Mouse (Mus musculus) stomach, postnatal 0 days (tissue): Measurements from ENCODE around the gene Utp4. TPM values are rescaled to one million over a fixed set of nuclear protein-coding genes. Genes with fewer than 3 reads are reported as not detected.

Experiments
- ATAC-seq: fragments of 200-750 bp; cut with Nextera tagmentation; 2 replicates; pipeline ENCODE4 v1.8.0; 2017; ENCODE audit not compliant: low FRiP score, low TSS enrichment
- DNase-seq: peaks from one replicate; pipeline ENCODE4 v3.0.0-alpha.2; 2016; ENCODE audit warnings: low spot score
- H3K27ac ChIP-seq: fragments of 300-500 bp; sonication (generic); replicated peaks from 2 replicates; pipeline ENCODE4 v1.5.1; 2014; ENCODE audit warnings: mild to moderate bottlenecking, control low read depth
- H3K27me3 ChIP-seq: fragments of 300-500 bp; sonication (generic); 2 replicates; pipeline ENCODE4 v1.6.1; 2014; ENCODE audit warnings: low read length; ENCODE audit not compliant: control insufficient read depth, insufficient read depth
- H3K36me3 ChIP-seq: fragments of 300-500 bp; sonication (generic); 2 replicates; pipeline ENCODE4 v1.6.1; 2014; ENCODE audit warnings: low read length, mixed read lengths; ENCODE audit not compliant: control insufficient read depth, insufficient read depth
- H3K4me1 ChIP-seq: fragments of 300-500 bp; sonication (generic); replicated peaks from 2 replicates; pipeline ENCODE4 v1.6.1; 2014; ENCODE audit warnings: antibody characterized with exemption; ENCODE audit not compliant: control insufficient read depth, insufficient read depth
- H3K4me2 ChIP-seq: fragments of 300-500 bp; sonication (generic); replicated peaks from 2 replicates; pipeline ENCODE4 v1.6.1; 2014; ENCODE audit warnings: low read depth, mild to moderate bottlenecking, control low read depth, moderate library complexity
- H3K4me3 ChIP-seq: fragments of 300-500 bp; sonication (generic); 2 replicates; pipeline ENCODE4 v1.5.1; 2014; ENCODE audit warnings: low read depth, low read length, control low read depth
- H3K9ac ChIP-seq: fragments of 300-500 bp; sonication (generic); 2 replicates; pipeline ENCODE4 v1.6.1; 2014; ENCODE audit warnings: mild to moderate bottlenecking, low read length, control low read depth, mixed read lengths
- H3K9me3 ChIP-seq: fragments of 300-500 bp; sonication (generic); 2 replicates; pipeline ENCODE4 v1.6.1; 2016; ENCODE audit warnings: low read length; ENCODE audit not compliant: control insufficient read depth
- CTCF ChIP-seq: IDR thresholded peaks from 2 replicates; pipeline ENCODE4 v1.5.1; 2016; ENCODE audit warnings: antibody characterized with exemption, low read depth, mild to moderate bottlenecking, moderate library complexity
- EP300 ChIP-seq: optimal IDR thresholded peaks from 2 replicates; pipeline ENCODE3; 2016; ENCODE audit warnings: antibody characterized with exemption
- WGBS: fragments of 180-500 bp; shearing (Covaris S2); extraction: QIAGEN DNeasy Blood & Tissue Kit; methylation state at CpG from one replicate; pipeline ENCODE4 v1.1.7; 2014; 5-methylcytosine and 5-hydroxymethylcytosine counted together
- polyA plus RNA-seq: library from polyadenylated mRNA; unstranded; fragments of >200 nt; fragmentation: Nextera tagmentation; extraction: Ambion mirVana; gene quantifications from 2 replicates; pipeline ENCODE4 v1.2.1, GENCODE M21; 2015

Utp4 gene
- polyA plus RNA-seq: 30.4 and 33.7 TPM in 2 replicates

DNA sequence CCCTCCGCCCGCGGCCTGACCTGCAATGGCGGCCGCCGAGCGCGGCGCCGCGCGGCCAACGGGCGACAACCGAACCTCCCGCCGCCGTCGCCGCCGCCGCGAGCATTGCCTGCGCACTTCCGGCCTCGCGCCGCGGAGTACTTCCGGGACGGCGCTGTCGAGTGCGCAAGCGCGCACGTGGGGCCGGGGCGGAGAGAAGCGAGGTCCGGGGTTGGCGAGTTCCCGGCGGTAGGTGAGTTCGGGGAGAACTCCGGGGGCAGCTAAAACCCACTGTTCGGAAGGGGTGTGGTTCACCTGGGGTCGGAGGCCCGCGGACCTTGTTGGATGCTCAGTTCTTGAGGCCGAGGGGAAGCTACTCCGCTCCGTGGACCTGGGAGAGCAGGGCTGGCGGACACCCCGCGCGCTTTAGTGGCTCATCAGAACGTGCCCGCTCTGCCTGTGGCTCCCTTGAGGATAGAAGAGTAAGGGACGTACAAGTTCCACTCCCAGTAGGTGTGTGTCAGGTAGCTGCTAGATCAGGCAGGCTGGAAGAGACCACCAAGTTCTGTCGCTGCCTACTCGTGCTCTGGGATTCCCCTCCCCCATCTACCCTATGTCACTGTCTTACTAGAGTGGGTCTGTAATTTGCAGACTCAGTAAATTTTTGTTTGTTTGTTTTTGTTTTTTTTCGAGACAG, at the start of gene Utp4:
Utp4 (plus strand) TSS at position 156 of the 676 bp plus-strand sequence.
- Histone ChIP-seq H3K27me3 (no peaks in the 10 kb centered on the region), H3K4me1 (no peaks in the 10 kb centered on the region), H3K4me3 (peak within 1 kb of the TSS; percentile 95), H3K9me3 (no peaks in the 10 kb centered on the region), H3K9ac (peak within 1 kb of the TSS; percentile 95), H3K36me3 (0 out of 2 replicates have a peak, but pooled peaks cover 2% of the 10 kb centered on the region), H3K4me2 (peak within 1 kb of the TSS; percentile 83), H3K27ac (peak within 1 kb of the TSS; percentile 96)
- peak; percentile 90 for DNase-seq
- peak; percentile 96 for ATAC-seq
- under 1% methylated on average over 55 of the region's 63 CpGs for WGBS
- TF ChIP-seq EP300 (no peak), CTCF (no peak)

- ATAC-seq (no peak), DNase-seq (no peak)
- no peaks in the 10 kb centered on the region for H3K4me1 ChIP-seq
- TF ChIP-seq EP300: no peak
- no peak for TF ChIP-seq CTCF
- no peak overlapping the region for H3K27ac ChIP-seq
- no peaks in the 10 kb centered on the region for H3K36me3 ChIP-seq
- 80% methylated on average over 10 of the region's 10 CpGs for WGBS
- no peaks in the 10 kb centered on the region for H3K9me3 ChIP-seq
- no peak overlapping the region for H3K4me3 ChIP-seq
- no peak overlapping the region for H3K4me2 ChIP-seq
- no peaks in the 10 kb centered on the region for H3K27me3 ChIP-seq
- no peak overlapping the region for H3K9ac ChIP-seq
Observed at GRCm38 (mm10) chr8:106850034-106850433, 43.4 kb upstream of the Utp4 start.

DNA sequence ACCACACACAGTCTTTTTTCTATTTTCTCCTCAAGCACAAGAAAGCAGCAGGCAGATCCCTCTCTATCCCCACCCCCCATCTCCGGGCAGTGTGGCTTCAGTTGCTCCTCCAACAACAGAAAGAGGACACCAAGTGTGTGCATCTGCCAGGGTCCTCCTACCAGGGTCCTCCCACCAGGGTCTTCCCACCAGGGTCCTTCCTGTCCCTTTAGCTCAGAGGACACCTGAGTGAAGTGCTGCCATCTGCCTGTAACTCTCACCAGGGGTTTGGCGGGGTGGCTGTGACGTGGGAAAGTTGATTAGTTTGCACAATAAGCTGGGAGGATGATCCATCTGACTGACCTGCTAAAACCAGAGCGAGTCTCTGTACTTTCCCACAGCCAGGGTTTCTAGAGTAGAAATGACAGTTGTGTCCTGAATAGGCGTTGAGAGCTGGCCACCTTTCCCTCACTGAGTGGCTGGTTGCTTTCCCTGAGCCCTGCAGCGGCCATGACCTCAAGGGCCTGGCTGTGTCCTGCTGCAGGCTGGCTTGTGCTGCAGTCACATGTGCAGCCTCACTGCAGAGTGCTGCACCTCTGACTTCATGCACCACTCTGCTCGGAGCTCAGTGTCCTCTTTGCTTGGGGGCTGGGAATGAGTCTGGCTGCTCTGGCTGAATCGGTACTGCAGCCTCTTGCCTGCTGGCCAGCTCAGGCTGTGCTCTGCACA, 38.7 kb upstream of the Utp4 start:
- Histone ChIP-seq H3K27me3 (no peaks in the 10 kb centered on the region), H3K9me3 (no peaks in the 10 kb centered on the region), H3K4me1 (no peaks in the 10 kb centered on the region), H3K4me2 (no peak overlapping the region), H3K36me3 (no peaks in the 10 kb centered on the region), H3K27ac (no peak overlapping the region), H3K9ac (no peak overlapping the region), H3K4me3 (no peak overlapping the region)
- TF ChIP-seq EP300: no peak
- TF ChIP-seq CTCF: peak; percentile 30
- no peak for DNase-seq
- WGBS: 56% methylated on average over 8 of the region's 8 CpGs
- ATAC-seq: 0 out of 2 replicates have a peak, but pooled peaks have one; percentile 40

DNA sequence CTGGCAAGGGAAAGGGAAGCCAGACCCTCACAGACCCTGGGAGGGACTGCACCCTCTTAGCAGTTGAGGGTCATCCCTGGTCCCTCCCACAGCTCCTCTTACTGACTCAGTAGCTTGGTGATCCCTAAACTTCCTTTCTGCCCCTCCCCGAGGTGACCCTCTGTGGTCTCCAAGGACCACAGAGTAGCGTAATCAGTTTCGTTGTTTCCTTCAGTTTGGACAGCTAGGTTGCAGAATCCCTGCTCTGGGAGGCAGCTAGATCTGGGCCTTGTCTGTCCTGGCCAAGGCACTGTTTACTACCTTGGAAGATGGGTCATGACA, 38.2 kb upstream of the Utp4 start:
- Histone ChIP-seq H3K4me1 (no peaks in the 10 kb centered on the region), H3K36me3 (no peaks in the 10 kb centered on the region), H3K9ac (no peak overlapping the region), H3K4me3 (no peak overlapping the region), H3K9me3 (no peaks in the 10 kb centered on the region), H3K27me3 (no peaks in the 10 kb centered on the region), H3K27ac (no peak overlapping the region), H3K4me2 (no peak overlapping the region)
- TF ChIP-seq EP300 (no peak), CTCF (no peak)
- no peak for DNase-seq
- no peak for ATAC-seq
- 78% methylated on average over 3 of the region's 3 CpGs for WGBS

DNA sequence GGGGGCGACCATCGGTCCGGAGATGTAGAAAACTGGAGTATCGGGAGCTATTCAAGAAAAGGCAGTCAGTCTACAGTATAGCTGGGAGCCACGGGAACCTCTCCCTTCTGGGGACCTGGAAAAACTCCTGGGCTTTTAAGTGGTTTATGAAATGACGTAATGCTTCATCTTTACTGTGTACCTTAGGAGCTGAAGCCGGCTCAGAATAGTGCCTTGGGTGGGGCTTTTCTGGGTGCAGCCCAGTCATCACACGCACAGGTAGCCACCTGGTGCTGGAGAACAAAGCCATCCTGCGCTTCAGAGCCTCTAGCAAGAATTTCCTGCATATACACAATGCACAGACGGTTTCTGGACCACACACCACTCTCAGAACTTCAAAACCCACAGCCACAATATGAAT, 30.6 kb upstream of the Utp4 start:
- H3K36me3 ChIP-seq: no peaks in the 10 kb centered on the region
- 57% methylated on average over 10 of the region's 10 CpGs for WGBS
- TF ChIP-seq CTCF: no peak
- no peak for TF ChIP-seq EP300
- DNase-seq (peak; percentile 36), ATAC-seq (peak; percentile 76)
- no peak overlapping the region for H3K9ac ChIP-seq
- no peaks in the 10 kb centered on the region for H3K4me1 ChIP-seq
- H3K4me3 ChIP-seq: no peak overlapping the region
- no peak overlapping the region for H3K4me2 ChIP-seq
- H3K27ac ChIP-seq: no peak overlapping the region
- H3K9me3 ChIP-seq: no peaks in the 10 kb centered on the region
- no peaks in the 10 kb centered on the region for H3K27me3 ChIP-seq

DNA sequence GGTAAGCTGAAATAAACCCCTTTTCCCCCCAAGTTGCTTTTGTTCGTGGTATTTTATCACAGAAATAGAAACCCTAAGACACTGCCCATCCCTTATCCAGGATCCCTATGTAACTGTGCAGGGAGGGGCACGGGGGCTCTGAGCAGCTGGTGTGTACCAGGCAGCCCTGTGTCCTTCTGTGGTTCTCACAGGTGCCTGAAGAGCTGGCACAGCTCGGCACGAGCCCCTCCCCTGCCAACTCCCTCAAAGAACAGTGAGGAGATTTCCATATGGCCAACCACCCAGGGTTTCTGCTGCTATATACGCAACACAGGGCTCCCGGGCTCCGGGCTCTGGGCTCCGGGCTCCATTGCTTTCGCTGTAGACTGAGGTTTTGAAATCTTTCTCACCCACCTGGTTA, 28.1 kb upstream of the Utp4 start:
- Histone ChIP-seq H3K4me1 (no peaks in the 10 kb centered on the region; the same call in 1 of the 2 replicates), H3K27me3 (no peaks in the 10 kb centered on the region), H3K36me3 (no peaks in the 10 kb centered on the region), H3K4me2 (no peak overlapping the region), H3K27ac (no peak overlapping the region), H3K9me3 (no peaks in the 10 kb centered on the region), H3K4me3 (no peak overlapping the region), H3K9ac (no peak overlapping the region)
- WGBS: 69% methylated on average over 9 of the region's 9 CpGs
- TF ChIP-seq EP300 (no peak), CTCF (no peak)
- DNase-seq (no peak), ATAC-seq (0 out of 2 replicates have a peak, but pooled peaks have one; percentile 21)
